Mouse (Mus musculus) heart, postnatal 0 days (tissue): ENCODE data around the gene Hid1.

Experiments used
- CTCF ChIP-seq: IDR thresholded peaks from 2 replicates; pipeline ENCODE4 v1.5.1; 2016; ENCODE audit warnings: antibody characterized with exemption, control low read depth, low read depth
- EP300 ChIP-seq: IDR thresholded peaks from 2 replicates; pipeline ENCODE4 v1.6.1; 2016; ENCODE audit warnings: antibody characterized with exemption, low read depth

GRCm38 (mm10) chr11:115359726-115360125, 7.8 kb downstream of the Hid1 start:
- TF ChIP-seq CTCF (peak; percentile 23; the same call in 1 of the 2 replicates), EP300 (no peak)
